Mouse (Mus musculus): ENCODE results near the gene AC124108.1. TPM values are rescaled to one million over a fixed set of nuclear protein-coding genes. Genes with fewer than 3 reads are reported as not detected.
A peak's percentile ranks its signal among the peaks of the same experiment; 100 is the strongest.

Gene AC124108.1
- total RNA-seq, 2 experiments from 2014 or later, result 0.07 TPM; not detected in 1

- no peak for DNase-seq
These were observed 26.3 kb upstream of the AC124108.1 start for GRCm38 (mm10) chr1:132164780-132165518.

- no peak for DNase-seq
These were observed 25.4 kb upstream of the AC124108.1 start for GRCm38 (mm10) chr1:132165859-132166258.

- DNase-seq, result peak; percentile 36 to 68
These were observed 23.0 kb upstream of the AC124108.1 start for GRCm38 (mm10) chr1:132168115-132168767.

DNA sequence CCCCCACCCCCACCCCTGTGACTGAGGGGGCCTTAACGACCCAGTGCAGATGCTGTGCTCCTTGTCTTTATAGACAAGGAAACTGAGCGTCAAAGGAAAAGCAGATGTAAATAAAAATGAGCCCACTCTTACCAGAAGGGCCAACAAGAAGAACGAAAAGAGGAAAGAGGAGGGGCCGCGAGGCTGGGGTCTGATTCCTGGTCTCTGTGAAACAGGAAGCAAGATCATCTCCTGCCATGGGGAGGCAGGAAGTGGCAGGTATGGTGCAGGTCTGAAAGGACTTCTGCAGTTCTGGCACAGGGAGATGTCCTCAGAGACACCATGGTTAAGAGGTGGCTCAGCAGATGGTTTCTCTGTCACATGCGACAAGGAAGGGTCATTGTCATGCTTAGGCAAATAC is 20.6 kb upstream of the AC124108.1 start:
- no peak for DNase-seq

DNA sequence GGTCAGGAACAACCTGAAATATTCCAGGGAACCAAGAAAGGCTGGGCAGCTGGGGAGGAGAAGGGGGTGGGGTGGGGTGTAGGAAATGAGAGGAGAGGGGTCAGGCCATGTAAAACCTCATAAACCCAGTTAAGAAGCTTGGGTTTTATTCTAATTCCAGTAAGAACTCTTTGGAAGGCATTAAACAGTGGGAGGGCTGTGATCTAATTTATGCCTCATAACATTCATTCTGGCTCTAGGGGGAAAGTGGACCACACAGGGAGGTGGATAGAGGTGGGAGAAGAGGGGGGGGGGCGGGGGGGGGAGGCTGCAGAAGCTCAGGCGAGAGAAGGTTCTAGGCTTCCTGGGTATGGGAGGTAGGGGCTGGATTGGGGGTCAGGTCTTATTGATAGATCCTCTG is 19.6 kb upstream of the AC124108.1 start:
- DNase-seq, result no peak

DNA sequence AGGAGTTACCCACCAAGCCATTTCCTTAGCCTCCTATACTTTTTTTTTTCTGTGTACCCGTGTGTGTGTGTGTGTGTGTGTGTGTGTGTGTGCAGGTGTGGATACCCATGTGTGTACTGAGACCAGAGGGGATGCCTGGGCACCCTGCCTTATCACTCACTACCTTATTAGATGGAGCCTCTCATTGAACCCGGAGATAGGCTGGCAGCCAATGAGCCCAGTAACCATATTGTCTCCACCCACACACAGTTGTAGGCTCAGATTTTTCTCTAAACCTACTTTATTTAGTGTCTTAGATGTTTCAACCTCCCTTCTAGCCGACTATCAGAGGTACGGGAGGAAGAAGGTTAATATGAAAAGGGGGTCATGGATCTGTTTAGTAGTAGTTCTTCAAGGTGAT is 5.0 kb upstream of the AC124108.1 start:
- no peak for DNase-seq

GRCm38 (mm10) chr1:132188442-132189066 is 2.7 kb upstream of the AC124108.1 start:
- DNase-seq, result no peak

DNA sequence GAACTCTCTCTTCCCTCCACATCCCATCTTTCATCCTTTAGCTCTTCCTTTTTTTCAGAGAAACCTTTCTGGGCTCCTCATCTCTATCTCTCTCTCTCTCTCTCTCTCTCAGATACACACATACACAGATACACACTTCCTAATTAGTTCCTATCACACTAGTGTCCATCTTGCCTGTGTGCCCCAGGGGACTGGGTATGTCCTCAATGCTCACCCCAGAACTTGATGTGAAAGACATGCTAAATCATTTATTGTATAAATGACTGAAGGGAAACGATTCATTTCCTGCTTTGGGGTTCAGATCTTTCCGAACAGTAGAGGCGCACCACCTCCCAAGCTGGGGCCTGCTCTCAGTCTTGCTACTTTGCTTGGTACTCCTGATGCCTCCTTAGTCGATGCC is 2.0 kb upstream of the AC124108.1 start:
- no peak for DNase-seq

GRCm38 (mm10) chr1:132190040-132190513 is 1.2 kb upstream of the AC124108.1 start:
- peak; percentile 51 to 61 for DNase-seq

GRCm38 (mm10) chr1:132190621-132191092 is 600 bp upstream of the AC124108.1 start:
- DNase-seq, result peak; percentile 24 to 32

DNA sequence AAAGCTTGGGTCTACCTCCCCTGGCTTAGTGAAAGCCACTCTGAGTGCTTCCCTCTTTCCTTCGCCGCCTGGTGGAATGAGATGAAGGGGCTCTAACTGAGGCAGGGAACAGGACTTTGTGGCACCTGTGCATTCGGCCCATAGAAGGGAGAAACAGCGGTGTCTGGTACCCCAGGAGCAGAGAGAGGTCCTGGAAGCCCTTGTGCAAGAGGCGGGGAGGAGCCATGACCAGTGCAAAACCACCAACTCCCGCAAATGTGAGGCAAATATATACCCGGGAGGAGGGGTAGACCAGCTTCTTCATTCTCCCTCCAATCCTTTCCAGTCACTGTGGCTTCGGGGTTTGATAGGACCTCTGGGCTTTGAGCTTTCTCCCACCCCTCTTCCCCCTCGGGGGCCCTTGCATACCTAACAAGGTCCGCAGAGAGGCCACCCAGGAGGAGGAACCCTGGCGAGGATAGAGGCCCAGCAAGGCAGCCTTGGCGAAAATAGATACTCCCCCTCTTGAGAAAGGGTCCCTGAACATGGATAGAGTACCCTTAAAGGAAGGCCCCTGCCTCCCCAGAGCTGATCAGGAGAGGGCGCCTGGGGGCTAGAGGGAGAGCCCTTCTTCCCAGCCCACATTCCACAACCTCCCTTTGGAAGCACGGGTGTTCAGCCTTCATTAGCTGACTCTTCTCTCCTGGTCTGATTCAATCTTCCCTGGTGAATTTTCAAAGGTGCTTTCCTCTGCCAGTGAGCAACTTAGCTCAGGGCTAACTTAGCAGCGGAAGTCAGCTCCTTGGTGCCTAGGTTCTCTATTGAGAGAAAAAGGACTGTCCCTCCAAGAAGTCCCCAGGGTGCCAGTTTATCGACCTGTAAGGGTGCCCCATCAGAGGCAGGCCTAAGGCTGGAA is 776 bp downstream of the AC124108.1 start:
- no peak for DNase-seq

GRCm38 (mm10) chr1:132193806-132194205 is 2.5 kb downstream of the AC124108.1 start:
- no peak for DNase-seq

- no peak for DNase-seq
These were observed 3.4 kb downstream of the AC124108.1 start for GRCm38 (mm10) chr1:132194624-132195023.

DNA sequence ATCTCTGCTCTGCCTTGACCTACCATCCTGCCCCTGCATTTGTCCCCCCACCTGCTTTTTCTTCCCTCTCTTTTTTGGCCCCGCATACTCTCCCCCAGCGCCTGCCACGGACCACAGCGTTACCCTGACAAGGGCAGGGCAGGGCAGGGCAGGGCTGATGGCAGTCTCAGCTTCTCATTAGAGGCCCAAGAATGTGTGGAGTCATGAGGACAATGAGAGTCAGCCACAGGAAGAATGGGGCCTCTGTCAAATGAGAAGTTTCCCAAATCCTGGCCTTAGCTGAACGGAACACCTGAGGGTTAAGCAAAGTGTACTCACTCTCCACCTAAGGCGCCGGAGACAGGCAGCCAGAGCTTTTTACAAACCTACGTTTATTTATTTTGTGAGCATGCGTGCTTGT is 3.8 kb downstream of the AC124108.1 start:
- no peak for DNase-seq

DNA sequence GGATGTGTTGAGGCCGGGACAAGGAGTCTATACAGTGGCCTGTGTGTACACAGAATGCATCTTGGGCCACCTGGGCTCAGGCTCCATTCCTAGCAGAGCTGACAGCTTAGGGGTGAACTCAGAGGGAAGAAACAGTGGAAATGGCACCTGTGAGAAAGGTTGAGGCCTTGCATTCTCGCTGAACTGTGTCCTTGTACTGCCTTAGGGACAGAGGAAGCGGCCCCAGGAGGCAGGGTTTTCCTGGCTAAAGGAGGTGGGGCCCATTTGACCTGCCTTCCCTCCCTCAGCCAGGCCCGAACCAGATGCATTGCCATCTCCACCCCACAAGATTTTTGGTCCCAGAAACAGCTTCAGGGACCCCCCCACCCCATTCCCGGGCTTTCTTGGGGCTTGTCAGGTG is 4.4 kb downstream of the AC124108.1 start:
- DNase-seq, result no peak

DNA sequence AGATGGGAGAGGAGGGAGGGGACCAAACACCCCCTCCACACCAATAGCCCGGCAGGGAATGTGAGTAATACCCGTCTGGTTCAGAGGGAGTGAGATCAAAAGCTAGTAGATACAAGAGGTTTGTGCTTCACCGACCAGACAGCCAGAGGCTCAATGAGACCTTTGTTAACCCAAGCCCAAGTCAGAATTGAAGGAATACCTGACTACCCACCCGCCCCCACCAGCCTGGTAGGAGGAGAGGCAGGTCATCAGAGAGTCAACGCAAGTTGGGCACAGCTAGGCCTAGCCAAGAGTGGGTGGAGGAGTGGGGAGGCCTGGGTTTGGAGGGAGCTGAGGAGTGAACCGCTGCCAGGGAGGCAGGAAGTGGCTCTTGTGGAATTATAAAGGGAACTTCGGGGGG is 5.1 kb downstream of the AC124108.1 start:
- DNase-seq, result no peak

GRCm38 (mm10) chr1:132197666-132198065 is 6.4 kb downstream of the AC124108.1 start:
- DNase-seq, result no peak

DNA sequence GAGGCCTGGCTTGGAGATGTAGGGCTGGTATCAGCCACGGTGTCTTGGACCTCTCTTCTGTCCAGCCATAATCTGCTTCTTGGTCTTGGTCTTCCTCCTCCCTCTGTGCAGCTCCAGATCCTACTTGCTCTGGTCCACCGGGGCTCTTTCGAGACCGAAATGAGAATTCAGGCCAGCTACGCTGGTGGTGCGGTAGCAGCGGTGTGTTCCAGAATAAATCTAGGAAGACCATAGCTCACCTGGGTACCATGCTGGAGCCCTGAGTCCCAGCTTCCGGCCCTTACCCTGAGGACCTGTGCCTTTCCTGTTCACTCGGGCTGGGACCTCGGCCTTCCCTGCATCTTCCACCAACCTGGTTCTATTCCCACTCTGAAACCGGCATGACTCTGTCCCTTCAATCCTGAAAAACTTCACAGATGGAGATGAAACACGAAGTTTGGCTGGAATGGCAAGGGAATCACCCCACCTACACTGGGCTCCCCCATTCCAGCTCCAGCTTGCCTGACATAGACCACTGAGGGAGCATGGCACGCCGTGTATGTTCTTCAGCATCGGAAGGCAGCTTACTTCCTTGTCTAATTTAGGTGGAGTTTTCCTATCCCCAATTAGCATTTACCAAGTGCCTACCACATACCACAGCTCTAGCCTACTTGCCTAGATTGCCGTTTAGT is 7.3 kb downstream of the AC124108.1 start:
- no peak for DNase-seq

GRCm38 (mm10) chr1:132199244-132199643 is 8.0 kb downstream of the AC124108.1 start:
- DNase-seq, result no peak

DNA sequence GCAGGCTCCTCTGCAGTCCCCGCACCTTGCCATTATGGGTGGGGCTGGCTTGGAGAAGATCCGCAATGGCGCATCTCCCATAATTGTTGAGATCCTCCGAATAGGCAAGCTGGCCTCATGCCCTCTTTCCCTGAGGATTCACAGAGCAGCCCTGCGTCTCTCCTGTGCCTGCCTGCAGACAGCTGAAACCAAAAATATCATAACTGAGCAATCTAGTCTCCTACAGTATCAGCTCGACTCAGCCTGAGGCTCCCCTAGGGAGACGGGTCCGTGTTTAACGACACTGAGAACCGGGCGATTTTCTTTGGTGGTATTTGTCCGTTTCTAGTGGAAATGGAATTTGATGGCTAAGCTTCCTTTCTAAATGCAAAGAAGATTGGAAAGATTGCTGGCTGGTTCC is 8.7 kb downstream of the AC124108.1 start:
- DNase-seq, result no peak

Data from adrenal gland, postnatal 36 days (tissue).